Mouse (Mus musculus) telencephalon, adult 2 months (tissue): Measurements from ENCODE around the gene Znrf3.
A peak's percentile ranks its signal among the peaks of the same experiment; 100 is the strongest.

ENCODE experiments used
- DNase-seq: peaks from one replicate; pipeline ENCODE4 v3.0.0-alpha.2; 2011; ENCODE audit warnings: low read depth, low spot score

Gene Znrf3

DNA sequence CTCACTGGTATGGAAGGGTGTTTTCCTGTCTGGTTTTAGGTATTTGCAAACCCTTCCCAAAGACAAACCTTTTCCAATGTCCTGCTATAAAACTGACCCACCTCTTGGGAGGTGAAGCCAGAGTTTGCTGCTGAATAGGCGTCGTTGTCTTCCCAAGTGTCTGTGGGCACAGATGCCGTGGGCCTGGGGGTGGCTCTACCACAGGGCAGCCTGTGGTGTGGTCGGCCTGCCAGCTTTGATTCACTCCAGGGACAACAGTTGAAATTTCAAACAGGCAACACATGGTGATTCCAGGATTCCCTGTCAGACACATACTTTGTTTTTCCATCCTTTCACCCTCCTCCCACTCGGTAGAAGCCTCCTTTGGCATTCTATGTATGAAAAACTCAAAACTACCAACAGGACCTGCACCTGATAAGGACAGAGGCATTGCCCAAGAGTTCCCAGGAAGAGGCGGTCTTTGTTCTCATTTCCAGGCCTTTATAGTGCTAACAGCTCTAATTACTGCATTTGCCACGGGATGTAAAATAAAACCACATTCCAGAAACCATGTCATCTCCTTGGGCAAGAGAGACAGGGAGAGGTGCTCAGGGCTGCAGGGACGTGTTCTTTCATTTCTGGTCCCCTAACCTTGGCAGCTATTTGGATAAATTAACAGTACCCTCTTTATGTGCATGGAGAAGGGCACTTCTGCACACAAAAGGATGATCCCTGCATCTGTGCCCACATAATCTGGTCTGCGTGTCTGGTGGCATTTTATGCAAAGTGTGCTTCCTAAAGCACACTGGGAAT, 173.2 kb downstream of the Znrf3 start:
- DNase-seq = no peak

DNA sequence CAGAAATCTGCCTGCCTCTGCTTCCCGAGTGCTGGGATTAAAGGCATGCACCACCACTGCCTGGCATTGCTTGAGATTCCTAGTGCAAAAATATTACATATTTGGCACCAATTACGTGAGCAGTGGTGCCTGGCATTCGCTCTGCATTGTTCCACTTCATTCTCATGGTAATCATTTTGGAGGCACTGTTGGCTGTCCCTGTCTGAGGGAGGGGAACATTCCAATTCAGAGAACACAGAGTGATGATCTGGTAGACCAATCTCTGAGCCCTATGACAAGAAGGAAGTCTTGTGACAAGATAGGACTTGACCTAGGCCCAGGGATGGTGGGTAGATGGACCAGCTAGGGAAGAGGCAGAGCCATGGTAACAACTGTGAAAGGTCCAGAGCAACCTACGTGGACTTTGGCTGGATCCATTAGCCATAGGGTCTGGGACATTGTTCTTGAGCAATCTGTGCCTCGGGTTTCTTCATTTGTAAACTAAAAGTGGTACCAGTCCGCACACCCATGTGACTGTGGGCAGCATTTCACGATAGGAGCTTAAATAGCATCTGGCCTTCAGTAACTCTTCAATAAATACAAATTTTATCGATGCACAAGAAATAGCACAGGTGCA, 174.7 kb downstream of the Znrf3 start:
- no peak for DNase-seq

DNA sequence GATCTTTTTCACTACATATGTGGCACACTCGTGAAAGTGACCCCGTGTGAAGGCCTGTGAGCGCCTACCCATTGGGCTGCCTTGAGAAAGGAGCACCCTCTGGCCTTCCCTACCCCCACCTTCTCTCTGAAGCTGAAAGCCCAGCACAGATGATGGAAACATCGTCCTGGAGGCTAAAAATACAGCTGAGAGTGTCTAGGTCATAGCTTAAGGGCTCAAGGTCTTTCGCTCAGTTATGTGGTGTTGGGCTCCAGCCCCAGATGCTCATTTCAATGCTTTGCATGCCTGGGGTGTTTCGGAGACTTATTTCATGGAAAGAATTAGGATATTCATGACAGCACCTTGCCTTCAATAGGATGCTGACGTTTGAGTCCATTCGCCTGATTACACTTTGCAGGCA, 178.9 kb downstream of the Znrf3 start:
- no peak for DNase-seq

DNA sequence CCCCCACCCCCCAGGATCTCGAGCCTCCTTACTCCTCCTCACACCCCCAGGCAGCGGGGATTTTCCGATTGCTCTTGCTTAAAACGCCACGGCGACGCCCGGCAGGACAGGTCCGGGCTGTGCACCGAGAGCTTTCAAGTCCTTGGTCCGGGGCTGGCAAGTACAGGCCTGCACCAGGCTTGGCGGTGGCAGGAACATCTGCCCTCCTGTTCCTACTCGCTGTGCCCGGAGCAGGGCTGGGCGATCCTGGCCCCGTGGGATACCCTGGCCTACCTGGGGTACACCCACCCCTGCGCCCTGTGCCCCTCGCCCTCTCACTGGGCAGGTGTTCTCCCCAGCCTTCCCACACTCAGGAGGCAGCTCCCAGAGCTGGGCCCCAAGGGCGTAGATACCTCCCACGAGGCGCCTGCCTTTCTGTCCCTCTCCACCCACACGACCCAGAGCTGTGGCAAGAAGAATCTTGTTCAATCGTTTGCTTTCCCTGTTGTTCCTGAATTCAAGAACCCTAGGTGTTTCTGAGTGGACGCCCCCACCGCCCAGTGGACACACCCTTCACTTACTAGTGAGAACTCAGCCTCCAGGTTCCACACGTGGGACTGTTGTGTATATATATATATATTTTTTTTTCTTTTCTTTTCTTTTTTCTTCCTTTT, 181.4 kb downstream of the Znrf3 start:
- no peak for DNase-seq

DNA sequence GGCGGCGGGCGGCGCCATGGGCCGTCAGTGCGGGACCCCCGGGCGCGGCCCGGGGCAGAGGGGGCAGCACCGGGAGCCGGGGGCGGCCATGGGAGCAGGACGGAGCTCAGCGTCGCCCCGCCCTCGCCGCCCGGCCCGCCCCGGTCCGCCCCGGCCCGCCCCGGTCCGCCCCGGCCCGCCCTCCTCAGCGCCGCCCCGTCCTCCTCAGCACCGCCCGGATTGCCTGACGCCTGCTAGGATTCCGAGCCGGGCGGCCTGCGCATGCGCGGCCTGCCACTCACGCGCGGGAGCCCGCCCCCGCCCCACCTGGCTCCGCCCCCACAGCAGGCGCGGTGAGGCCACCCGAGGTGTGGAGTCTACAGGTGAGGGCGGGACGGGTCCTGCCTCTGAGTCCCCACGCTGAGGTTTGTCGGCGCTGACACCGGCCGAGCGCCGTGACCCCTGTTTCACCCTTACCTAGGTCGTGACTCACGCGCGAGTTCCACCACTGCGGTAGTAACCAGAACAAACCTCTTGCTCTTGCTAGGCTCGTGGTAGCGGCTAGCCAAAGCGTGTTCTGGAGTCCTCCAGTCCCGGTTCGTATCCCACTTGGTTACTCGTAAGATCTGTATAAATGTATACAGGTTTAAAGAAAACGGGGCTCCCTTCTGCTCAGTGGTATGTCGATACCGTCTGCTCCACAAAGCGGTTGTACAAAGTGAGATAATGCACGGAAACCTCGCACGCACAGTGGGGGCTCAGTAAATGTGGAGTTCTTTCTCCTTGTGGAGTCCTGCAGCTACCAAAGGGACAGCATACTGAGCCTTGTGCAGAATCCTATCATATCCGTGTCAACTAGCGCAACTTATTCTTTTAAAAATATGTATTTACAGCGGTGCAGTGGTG, 182.9 kb downstream of the Znrf3 start, which contains the start of gene Kremen1:
TSS of gene Kremen1 (minus strand) at position 51 of the 885 bp plus-strand sequence.
- peak; percentile 62 for DNase-seq

DNA sequence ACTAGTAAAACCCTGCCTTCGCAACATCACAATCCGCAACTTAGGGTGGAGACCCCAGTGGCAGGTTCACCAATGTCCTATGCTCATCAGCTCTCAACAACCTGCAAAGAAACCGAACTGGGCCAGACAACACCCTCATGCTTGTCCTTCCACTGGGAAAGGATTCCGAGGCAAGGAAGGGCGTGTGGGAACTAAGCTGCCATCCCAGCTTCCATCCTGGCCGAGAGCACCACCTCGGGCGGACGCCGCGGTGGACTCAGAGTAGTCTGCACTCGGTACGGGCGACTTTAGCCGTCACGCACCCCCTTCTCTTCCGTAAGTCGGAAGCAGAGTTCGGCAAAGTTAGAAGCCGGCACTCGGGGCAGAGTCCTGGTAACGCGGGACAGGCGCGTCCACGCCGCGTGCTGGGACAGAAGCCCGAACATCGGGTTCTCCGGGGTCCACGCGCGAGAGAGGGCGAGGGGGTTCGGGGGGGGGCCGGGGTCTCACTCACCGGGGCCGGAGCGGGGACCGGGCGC, 183.6 kb downstream of the Znrf3 start:
- DNase-seq = no peak

DNA sequence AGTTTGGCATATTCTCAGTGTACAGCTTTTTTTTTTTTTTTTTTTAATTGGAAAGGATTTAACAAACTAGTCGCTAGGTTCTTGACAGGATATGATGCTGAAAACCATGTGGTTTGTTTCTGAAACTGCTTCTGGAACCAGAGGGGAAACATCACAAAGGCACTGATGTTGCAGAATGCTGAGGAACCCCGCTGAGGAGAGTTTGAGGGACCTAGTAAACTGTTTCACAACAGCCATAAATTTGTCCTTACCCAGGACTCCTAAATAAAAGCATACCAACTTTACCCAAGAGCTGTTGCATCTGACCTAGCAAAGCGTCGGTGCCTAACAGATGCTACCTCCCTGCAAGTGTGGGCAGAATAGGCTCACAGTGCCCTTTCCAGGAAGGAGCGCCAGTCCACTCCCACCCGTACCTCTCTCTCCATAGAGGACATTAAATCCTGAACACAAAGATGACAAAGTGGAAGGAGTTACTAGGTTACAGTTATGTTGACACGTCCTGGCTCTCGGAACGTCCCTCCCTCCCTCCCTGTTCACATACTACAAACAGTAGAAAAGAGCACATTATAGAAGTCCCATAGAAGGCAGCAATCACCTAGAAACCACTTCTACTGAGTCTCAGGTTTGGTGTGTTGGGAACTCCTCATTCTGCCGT, 184.6 kb downstream of the Znrf3 start:
- no peak for DNase-seq

DNA sequence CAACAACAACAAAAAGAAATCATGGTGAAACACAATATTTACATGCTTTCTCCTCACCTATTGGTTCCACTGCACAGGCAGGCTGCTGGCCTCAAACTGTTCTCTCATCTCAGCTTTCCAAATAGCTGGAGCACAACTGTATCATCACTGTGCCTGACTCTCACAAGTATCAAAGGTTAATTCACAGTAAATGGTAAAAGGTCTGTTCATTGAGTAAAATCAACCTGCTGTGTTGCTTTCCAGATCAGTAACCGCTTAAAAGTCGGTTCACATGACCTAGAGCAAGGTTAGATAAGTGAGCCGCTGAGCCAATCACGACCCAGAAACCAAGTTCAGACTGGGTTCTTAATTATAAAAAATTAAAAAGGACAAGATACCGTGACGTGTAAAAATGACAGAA, 186.6 kb downstream of the Znrf3 start:
- no peak for DNase-seq

DNA sequence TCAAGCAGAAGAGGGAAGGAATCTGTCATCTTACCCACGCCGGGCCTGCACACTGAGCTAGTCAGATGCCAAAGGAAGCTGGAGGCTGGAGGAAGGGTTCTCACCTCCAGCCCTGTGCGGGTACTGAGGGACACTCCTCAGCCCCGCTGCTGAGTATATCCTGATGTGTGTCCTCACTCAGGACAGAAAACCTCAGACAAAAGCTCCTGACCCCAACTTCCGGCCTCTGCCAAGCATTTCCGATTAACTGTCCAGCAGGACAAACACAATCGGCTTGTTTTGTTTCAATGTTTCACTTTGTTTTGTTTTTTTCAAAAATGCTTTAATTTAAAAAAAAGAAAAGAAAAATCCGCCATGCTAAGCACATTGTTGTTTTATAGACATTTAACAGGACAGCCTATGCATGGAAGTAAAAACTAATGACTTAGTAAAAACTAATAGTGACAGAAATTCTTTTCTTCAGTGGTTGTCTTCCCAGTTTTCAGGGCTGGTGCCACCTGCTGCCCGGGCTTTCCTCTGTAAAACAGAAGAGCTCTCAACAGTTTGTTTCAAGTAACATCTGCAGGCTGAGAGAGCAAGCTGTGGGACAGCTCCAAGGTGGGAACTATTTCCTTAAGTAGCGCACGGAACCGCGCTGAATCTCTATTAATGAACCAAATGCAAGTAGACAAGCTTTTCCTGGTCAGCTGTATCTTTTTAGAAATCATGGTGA, 187.3 kb downstream of the Znrf3 start:
- DNase-seq = no peak

DNA sequence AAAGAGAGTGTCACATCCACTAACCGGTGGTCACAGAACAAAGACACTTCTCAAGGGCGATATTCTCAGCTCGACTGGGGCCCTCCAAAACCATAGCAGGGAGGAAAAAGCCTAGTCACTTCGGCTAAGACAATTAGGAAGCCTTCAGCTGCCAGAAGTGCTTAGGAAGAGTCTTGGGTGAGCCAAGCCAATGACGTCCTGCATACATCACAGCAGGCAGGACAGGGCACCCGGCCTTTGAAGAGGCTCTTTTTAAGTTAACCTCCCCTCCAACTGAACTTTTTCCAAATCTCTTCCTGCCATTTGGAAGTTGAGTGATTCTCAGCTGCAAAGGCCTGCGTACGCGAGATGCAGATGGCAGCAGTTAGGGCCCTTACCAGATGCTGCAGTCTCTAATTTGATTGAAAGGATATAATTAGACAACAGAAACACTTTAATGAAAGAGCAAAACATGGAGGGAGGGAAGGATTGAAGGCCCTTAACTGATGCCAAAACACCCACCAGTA, 189.1 kb downstream of the Znrf3 start:
- DNase-seq = peak; percentile 24

DNA sequence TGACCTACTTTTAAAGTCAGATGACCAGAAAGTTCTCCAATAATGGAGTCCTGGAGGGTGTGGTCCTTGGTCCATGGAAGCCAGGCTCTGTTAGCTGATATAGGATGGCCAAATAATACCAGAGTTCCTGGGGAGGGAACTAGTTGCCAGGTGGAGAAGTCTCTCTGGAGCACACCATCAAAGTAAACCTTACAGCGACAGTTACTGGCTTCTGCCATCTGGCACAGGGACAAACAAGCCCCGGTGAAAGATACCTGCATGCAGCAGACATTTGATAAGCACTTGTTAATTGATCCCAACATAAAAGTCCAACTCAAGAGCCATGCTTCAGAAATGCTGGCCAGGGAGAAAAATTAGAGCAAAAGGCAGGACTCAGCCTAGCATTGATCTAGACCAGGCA, 190.6 kb downstream of the Znrf3 start:
- no peak for DNase-seq

DNA sequence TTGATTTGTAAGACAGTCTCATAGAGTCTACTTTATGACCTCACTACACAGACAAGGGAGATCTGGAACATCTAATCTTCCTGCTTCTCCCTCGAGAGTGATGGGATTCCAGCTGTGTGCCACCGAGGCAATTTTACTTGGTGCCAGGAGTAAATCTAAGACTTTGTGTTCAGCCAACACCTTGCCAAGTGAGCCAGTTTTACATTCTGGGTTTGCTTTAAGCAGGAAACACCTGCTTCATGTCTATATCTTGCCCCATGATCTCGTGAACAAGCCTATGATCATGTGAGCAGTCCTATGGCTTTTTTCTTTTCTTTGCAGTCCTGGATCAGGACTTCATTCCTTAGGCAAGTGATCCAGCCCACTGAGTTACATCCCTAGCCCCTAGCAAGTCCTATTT, 191.1 kb downstream of the Znrf3 start:
- DNase-seq = no peak

DNA sequence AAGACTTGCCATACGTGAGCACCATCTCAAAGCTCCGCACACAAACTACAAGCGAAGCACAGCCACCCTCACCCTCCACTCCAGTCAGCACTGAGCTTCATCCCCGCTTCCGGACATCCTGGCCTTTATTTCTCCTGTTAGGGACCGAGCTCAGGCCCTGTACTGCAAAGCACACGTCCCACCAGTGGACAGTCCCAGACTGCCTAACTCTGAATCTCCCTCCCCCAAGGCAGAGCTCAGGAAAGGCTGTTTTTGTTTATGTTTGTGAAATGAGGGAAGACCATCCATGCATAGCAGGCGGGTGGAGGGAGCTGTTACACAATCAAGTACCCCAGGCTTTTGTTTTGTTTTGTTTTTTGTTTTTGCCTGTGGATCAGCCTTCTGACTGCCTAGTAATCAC, 191.9 kb downstream of the Znrf3 start:
- DNase-seq = no peak

DNA sequence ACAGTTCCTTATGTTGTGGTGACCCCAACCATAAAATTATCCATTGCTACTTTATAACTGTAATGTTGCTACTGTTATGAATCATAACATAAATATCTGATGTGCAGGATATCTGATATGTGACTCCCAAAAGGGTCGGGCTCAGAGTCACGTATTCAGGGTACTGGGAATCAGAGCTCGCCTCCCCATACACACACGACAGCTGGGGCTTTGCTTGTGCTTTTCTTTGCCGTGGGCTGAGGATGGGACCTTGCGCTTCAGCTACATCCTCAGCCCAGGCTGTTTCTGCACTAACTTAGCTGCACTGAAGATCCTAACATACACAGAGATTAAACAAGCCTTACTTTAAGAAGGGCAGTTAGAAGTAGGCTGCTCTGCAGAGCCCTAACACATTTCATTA, 193.5 kb downstream of the Znrf3 start:
- no peak for DNase-seq

DNA sequence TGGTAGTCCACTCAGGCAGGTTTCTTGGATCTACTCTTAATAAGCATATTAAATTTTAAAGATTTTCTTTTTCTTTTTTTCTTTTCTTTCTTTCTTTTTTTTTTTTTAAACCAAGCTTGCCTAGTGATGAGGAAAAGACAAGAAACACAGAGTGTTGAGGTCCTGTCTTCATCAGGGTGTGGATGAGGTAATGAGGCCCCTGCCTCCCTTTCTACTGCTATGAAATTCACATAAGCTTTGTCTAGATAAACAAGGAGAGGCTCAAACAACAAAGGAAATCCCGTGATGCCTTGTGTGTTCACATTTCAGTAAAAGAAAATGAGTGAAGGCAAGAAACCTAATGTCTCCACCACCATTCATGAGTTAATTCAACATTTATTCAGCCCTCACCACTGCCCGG, 196.4 kb downstream of the Znrf3 start:
- no peak for DNase-seq

DNA sequence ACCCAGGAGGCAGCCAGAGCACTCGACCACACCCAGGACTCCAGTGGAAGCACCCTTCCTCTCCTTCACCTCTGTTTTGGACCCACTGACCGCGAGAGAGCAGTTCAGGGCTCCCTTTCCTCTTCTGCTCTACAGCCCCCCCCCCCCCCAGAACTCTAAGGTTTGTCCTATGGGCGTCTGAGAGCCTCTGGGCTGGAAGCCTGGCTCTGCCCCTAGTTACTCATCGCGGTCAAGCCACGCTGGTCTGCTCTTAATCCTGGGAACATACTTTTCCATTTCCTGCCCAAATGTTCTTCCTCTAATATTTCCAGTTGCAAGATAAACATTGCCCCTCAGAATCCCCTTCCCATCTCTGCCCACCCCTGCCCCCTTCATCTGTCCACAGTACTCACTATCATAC, 199.2 kb downstream of the Znrf3 start:
- no peak for DNase-seq

DNA sequence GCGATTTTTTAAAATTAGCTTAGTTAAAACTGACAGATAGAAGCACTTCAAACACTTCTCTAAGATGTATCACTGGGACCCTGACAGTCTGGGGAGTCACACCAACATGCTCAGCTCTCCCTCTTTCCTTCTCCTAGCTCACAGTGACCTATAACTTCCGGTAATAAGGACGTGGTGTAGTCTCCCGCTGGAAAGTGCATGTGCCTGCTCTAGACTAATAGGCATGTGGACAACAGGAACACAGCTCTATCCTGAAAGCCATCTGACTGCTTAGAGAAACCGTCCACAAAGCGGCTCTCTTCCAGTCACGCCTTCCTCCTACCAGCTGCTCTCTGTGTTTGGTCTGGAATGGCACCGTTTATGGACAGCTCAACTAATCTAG, 199.9 kb downstream of the Znrf3 start:
- DNase-seq = peak; percentile 60

DNA sequence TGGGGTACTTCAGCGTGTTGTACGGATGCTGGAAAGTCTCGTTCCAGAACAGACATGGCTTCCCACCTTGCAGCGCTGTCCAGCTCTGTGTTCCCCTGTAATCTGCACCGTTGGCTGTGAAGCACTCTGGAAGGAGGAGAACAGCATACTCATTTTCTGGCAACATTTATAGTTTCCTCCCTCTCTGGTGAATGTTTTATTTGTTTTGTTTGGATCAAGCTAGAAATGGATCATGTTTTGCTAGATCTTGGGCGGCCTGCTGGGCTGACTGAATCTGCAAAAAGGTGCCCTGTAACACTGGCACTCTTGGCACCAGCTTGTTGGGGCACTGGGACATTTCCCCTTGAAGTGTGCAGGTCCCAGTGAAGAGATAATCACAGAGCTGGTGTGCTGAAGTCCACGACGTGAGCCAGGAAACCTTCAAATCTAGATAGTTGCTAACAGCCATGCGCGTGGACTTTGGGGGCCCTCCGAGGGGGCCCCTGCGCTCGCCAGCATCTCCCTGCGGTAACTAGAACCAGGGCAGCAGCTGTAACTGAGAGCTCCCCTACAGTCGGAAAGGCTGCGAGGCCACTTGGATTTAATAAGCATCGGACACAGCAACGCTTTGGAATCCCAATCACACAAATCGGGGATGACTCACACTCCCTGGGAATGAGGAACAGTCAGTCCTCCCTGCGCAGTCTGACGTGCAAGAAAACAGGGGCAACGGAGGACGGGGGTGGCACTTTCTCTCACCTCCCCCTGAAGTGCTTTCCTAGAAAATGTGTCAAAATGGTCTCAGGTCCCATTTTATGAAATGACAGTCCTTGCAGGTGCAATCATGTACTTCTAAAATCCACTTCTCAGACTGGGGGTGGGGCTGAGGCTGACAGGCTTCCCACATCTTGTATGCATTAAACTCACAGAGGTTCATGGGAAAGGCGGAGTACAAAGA, 200.6 kb downstream of the Znrf3 start:
- peak; percentile 83 for DNase-seq

DNA sequence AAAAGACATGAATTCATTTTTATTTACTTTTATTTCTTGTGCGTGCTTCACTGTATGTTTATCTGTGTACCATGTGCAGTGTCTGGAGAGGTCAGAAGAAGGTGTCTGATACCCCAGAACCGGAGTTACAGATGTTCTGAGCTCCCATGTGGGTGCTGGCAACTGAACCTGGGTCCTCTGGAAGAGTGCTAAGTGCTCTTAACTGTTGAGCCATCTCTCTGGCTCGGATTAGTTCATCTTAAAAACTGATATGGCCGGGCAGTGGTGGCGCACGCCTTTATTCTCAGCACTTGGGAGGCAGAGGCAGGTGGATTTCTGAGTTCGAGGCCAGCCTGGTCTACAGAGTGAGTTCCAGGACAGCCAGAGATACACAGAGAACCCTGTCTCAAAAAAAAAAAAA, 201.4 kb downstream of the Znrf3 start:
- no peak for DNase-seq
